Mouse (Mus musculus) cerebellum, adult 9-11 months (tissue): ENCODE data around the gene Arhgef15.
A peak's percentile ranks its signal among the peaks of the same experiment; 100 is the strongest.

ENCODE experiments used
- DNase-seq: peaks from one replicate; pipeline ENCODE4 v3.0.0; 2022

Arhgef15 gene

GRCm38 (mm10) chr11:68911531-68912177 is 45.6 kb downstream of the Arhgef15 start:
- DNase-seq: no peak

GRCm38 (mm10) chr11:68908846-68909503 is 48.3 kb downstream of the Arhgef15 start:
- DNase-seq: no peak

- no peak for DNase-seq
Measured at GRCm38 (mm10) chr11:68907251-68907650, 50.0 kb downstream of the Arhgef15 start.

GRCm38 (mm10) chr11:68906461-68906790 is 50.9 kb downstream of the Arhgef15 start:
- no peak for DNase-seq

- DNase-seq: no peak
Measured at GRCm38 (mm10) chr11:68905665-68906460, 51.4 kb downstream of the Arhgef15 start.

GRCm38 (mm10) chr11:68905138-68905531 is 52.1 kb downstream of the Arhgef15 start:
- no peak for DNase-seq

GRCm38 (mm10) chr11:68904375-68905137 is 52.7 kb downstream of the Arhgef15 start:
- peak; percentile 65 for DNase-seq

- DNase-seq: no peak
Measured at GRCm38 (mm10) chr11:68903775-68904174, 53.5 kb downstream of the Arhgef15 start.

- no peak for DNase-seq
Measured at GRCm38 (mm10) chr11:68902823-68903222, 54.5 kb downstream of the Arhgef15 start.

GRCm38 (mm10) chr11:68902367-68902766 is 54.9 kb downstream of the Arhgef15 start:
- no peak for DNase-seq

GRCm38 (mm10) chr11:68902047-68902364 is 55.3 kb downstream of the Arhgef15 start:
- no peak for DNase-seq

GRCm38 (mm10) chr11:68901351-68902046 is 55.8 kb downstream of the Arhgef15 start, which contains the start of gene Rpl26:
TSS of gene Rpl26 (plus strand) at chr11:68901583.
- peak; percentile 98 for DNase-seq

GRCm38 (mm10) chr11:68900519-68901350 is 56.5 kb downstream of the Arhgef15 start:
- no peak for DNase-seq

- DNase-seq: no peak
Measured at GRCm38 (mm10) chr11:68899815-68900214, 57.5 kb downstream of the Arhgef15 start.

GRCm38 (mm10) chr11:68898790-68899189 is 58.5 kb downstream of the Arhgef15 start:
- no peak for DNase-seq

- DNase-seq: no peak
Measured at GRCm38 (mm10) chr11:68897838-68898237, 59.4 kb downstream of the Arhgef15 start.

- peak; percentile 30 for DNase-seq
Measured at GRCm38 (mm10) chr11:68897120-68897519, 60.2 kb downstream of the Arhgef15 start.

GRCm38 (mm10) chr11:68896247-68896646 is 61.0 kb downstream of the Arhgef15 start:
- no peak for DNase-seq

GRCm38 (mm10) chr11:68893911-68894464 is 63.3 kb downstream of the Arhgef15 start:
- no peak for DNase-seq
